Mouse (Mus musculus): ENCODE results near the gene Zfp365.

Gene Zfp365

GRCm38 (mm10) chr10:67912337-67912776 is at the start of gene Zfp365:
Gene Zfp365, minus strand, starts transcription at chr10:67912662.
- DNase-seq: peak; percentile 81

- no peak for DNase-seq
These were observed 47.5 kb upstream of the Zfp365 start for GRCm38 (mm10) chr10:67959982-67960381.

- no peak for DNase-seq
These were observed 43.5 kb upstream of the Zfp365 start for GRCm38 (mm10) chr10:67955982-67956381.

- no peak for DNase-seq
These were observed 39.2 kb upstream of the Zfp365 start for GRCm38 (mm10) chr10:67951690-67952089.

GRCm38 (mm10) chr10:67950059-67950748 is 37.7 kb upstream of the Zfp365 start:
- DNase-seq: no peak

GRCm38 (mm10) chr10:67943513-67943912 is 31.1 kb upstream of the Zfp365 start:
- DNase-seq: no peak

- no peak for DNase-seq
These were observed 27.1 kb upstream of the Zfp365 start for GRCm38 (mm10) chr10:67939546-67939945.

- DNase-seq: no peak
These were observed 25.3 kb upstream of the Zfp365 start for GRCm38 (mm10) chr10:67937775-67938174.

GRCm38 (mm10) chr10:67936944-67937343 is 24.5 kb upstream of the Zfp365 start:
- no peak for DNase-seq

GRCm38 (mm10) chr10:67932780-67933179 is 20.3 kb upstream of the Zfp365 start:
- no peak for DNase-seq

- no peak for DNase-seq
These were observed 18.9 kb upstream of the Zfp365 start for GRCm38 (mm10) chr10:67931328-67931727.

GRCm38 (mm10) chr10:67928584-67928983 is 16.1 kb upstream of the Zfp365 start:
- DNase-seq: no peak

GRCm38 (mm10) chr10:67927718-67928455 is 15.4 kb upstream of the Zfp365 start:
- no peak for DNase-seq

GRCm38 (mm10) chr10:67924030-67924429 is 11.6 kb upstream of the Zfp365 start:
- DNase-seq: no peak

GRCm38 (mm10) chr10:67921777-67922176 is 9.3 kb upstream of the Zfp365 start:
- DNase-seq: no peak

GRCm38 (mm10) chr10:67919706-67920105 is 7.2 kb upstream of the Zfp365 start:
- DNase-seq: no peak

GRCm38 (mm10) chr10:67918194-67918899 is 5.9 kb upstream of the Zfp365 start:
- DNase-seq: no peak

- DNase-seq: no peak
These were observed 4.9 kb upstream of the Zfp365 start for GRCm38 (mm10) chr10:67917356-67917755.

GRCm38 (mm10) chr10:67911447-67912336 is 770 bp downstream of the Zfp365 start:
- DNase-seq: no peak

GRCm38 (mm10) chr10:67907931-67908330 is 4.5 kb downstream of the Zfp365 start:
- DNase-seq: no peak

GRCm38 (mm10) chr10:67906926-67907325 is 5.5 kb downstream of the Zfp365 start:
- DNase-seq: no peak

- DNase-seq: no peak
These were observed 6.4 kb downstream of the Zfp365 start for GRCm38 (mm10) chr10:67906063-67906462.

- no peak for DNase-seq
These were observed 9.1 kb downstream of the Zfp365 start for GRCm38 (mm10) chr10:67903387-67903786.

All from lung, postnatal 10 days (tissue).